Mouse (Mus musculus): ENCODE measurements around the gene Sugt1.

Sugt1 gene

DNA sequence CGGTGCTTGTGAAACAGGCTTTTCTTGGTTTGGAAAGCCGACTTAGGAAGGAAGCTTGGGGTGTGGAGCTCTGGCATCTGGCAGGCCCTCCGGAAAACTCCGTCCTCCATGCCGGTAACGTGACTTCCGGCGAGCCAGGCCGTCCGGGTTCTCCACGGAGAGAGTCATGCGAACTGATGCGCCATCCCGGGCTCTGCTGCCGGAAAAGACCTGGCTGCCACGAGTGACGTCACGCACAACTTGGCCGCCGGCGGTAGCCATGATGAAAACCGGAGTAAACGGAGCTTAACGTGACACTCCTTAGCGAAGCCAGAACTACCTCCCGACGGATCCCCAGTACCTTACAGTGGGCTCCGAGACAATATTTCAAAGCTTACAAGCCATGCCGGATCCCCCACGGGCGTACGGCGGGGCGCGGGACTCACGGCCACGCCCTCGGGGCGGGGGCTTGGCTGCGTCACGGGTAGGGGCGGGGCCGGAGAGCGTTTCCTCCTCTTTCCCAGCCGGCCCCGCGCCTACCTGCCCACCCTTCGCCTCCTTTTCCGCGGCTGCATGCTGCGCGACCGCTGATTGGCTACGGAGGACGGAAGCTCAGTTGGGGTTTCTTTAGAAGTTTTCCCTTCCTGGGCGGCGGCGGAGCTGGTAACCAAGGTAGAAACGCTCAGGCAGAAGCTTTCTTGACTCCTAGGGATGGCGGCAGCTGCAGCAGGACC, at the start of gene Sugt1:
Gene Sugt1 (plus strand): TSS at position 553 of the 713 bp plus-strand sequence.
- DNase-seq (ENCODE audit: inconsistent age in 2 of 2, low spot score in 1 of 2) = peak; percentile 98 to 99

DNA sequence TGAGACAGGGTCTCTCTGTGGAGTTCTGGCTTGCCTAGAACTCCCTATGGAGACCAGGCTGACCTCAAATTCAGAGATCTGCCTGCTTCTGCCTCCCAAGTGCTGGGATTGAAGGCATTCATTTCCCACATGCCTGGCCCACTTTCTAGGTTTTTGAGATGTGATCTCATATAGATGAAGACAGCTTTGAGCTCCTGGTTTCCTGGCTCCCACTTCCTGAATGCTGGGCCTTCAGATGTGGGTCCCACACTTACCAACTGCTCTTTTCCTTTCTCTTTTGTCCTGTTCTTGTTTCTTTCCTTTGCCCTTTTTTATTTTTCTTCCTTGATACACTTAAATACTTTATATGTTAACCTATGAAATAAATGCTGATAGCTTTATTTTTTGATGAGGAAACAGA, 49.6 kb upstream of the Sugt1 start:
- no peak for DNase-seq (ENCODE audit: inconsistent age in 2 of 2, low spot score in 1 of 2)

GRCm38 (mm10) chr14:79541606-79542005, 45.9 kb upstream of the Sugt1 start:
- no peak for DNase-seq (ENCODE audit: inconsistent age in 2 of 2, low spot score in 1 of 2)

DNA sequence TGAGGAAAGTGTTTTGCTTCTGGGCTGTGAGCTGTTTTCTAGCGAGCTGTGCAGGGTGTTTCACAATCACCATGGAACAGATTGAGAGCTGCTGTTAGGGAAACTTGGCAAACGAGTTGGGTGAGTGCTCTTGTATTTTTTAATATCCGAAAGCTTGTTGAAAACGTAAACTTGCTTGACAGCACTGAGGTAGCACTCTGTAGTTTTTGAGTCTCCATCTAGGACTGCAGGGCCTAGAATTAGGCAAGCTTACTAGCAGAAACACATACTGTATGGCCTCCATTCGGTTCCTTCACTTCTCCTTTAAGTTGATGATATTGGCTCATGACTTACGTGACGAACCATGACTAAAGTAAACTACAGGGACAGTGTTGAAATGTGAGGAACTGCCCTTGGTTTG, 38.1 kb upstream of the Sugt1 start:
- peak; percentile 22 to 81 for DNase-seq (ENCODE audit: inconsistent age in 2 of 2, low spot score in 1 of 2)

DNA sequence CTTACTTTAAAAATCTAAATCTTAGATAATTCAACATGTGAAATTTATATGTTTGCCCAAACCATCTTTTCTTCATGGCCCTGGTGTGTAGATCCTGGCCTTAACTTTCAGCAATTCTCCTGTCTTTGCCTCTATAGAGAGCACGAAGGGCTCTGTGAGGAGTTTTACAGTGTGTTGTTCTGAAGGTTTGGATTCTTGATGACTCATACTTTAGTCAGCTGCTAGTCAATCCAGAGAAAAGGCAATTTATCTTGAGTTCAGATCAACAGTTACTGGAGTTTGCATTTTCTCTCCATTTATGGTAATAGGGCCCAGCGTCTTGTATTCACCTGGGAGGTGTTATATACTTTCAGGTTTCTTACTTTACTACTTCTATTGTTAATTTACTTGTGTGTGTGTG, 35.6 kb upstream of the Sugt1 start:
- peak in 1 of 2 experiments; percentile 54 for DNase-seq (ENCODE audit: inconsistent age in 2 of 2, low spot score in 1 of 2)

DNA sequence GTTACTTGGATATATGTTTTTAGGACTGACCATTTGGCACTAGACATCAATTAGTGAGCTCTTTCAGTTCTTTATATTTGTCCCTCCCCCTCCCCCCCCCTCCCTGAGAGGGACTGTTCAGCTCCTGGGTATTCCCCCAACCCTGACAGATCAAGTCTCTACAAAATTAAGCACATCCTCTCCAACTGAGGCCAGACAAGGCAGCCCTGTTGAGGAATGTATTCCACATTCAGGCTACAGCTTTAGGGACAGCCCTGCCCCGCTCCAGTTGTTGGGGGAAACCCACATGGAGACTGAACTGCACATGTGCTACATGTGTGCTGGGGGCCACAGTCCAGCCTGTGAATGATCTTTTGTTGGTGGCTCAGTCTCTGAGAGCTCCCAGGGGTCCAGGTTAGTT, 34.6 kb upstream of the Sugt1 start:
- DNase-seq (ENCODE audit: inconsistent age in 2 of 2, low spot score in 1 of 2) = no peak

DNA sequence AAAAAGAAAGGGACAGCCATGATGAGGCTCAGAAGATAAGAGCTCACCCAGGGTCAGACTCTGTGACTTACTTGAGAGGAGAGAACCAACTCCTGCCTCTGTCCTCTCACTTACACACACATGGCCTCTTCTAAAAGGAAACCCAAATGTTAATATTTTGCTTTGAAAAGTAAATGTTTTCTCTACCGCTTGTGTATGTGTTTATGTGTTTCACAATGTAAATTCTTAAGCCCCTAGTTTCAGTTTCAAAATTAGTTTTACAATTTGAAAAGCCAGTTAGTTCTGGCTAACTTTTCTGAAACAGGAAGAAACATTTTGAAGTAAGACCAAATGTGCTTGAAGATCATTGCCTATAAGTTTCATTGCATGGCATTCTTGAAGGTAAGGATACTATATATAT, 29.7 kb upstream of the Sugt1 start:
- no peak for DNase-seq (ENCODE audit: inconsistent age in 2 of 2, low spot score in 1 of 2)

GRCm38 (mm10) chr14:79562745-79563144, 24.7 kb upstream of the Sugt1 start:
- DNase-seq (ENCODE audit: inconsistent age in 2 of 2, low spot score in 1 of 2) = peak; percentile 57 to 85

GRCm38 (mm10) chr14:79564784-79565183, 22.7 kb upstream of the Sugt1 start:
- no peak for DNase-seq (ENCODE audit: inconsistent age in 2 of 2, low spot score in 1 of 2)

GRCm38 (mm10) chr14:79573482-79574191, 13.9 kb upstream of the Sugt1 start:
- no peak for DNase-seq (ENCODE audit: inconsistent age in 2 of 2, low spot score in 1 of 2)

GRCm38 (mm10) chr14:79574361-79574760, 13.1 kb upstream of the Sugt1 start:
- DNase-seq (ENCODE audit: inconsistent age in 2 of 2, low spot score in 1 of 2) = no peak

DNA sequence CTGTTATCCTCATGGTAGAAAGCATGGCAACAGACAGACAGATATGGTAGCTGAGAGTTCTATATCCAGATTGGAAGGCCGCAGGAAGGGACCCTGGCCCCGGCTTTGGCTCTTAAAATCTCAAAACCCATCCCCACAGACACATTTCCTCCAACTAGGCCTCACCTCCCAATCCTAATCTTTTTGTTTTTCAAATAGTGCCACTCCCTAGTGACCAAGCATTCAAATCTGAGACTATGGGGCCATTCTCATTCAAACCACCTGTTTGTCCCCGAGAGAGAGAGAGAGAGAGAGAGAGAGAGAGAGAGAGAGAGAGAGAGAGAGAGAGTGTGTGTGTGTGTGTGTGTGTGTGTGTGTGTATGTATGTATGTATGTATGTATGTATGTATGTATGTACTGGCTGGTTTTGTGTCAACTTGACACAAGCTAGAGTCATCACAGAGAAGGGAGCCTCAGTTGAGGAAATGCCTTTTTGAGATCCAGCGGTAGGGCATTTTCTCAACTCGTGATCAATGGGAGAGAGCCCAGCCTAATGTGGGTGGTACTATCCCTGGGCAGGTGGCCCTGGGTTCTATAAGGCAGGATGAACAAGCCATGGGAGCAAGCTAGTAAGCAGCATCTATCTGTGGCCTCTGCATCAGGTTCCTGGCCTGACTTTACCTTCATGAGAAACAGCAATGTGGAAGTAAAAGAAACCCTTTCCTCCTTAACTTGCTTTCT, 3.8 kb upstream of the Sugt1 start:
- no peak for DNase-seq (ENCODE audit: inconsistent age in 2 of 2, low spot score in 1 of 2)

GRCm38 (mm10) chr14:79586499-79587138, 872 bp upstream of the Sugt1 start:
- DNase-seq (ENCODE audit: inconsistent age in 2 of 2, low spot score in 1 of 2) = no peak

DNA sequence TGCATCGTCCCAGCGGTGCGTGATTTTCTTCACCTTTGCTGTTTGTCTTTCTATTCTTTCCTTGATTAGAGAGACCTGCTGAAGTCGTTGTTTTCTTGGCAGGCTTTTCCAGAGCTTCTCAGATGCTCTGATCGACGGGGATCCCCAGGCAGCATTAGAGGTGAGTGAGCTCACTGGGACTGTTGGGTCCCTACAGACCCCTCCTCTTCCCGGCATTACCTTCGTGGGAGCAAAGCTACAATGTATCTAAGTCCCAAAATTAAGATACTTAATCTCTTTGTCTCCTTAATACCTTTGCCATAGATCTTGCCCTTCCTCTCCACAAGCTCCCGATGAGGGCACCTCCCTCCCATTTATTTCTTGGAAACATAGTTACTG, 350 bp downstream of the Sugt1 start:
- DNase-seq (ENCODE audit: inconsistent age in 2 of 2, low spot score in 1 of 2) = no peak

GRCm38 (mm10) chr14:79588534-79588951, 1.1 kb downstream of the Sugt1 start:
- DNase-seq (ENCODE audit: inconsistent age in 2 of 2, low spot score in 1 of 2) = peak; percentile 21 to 55

DNA sequence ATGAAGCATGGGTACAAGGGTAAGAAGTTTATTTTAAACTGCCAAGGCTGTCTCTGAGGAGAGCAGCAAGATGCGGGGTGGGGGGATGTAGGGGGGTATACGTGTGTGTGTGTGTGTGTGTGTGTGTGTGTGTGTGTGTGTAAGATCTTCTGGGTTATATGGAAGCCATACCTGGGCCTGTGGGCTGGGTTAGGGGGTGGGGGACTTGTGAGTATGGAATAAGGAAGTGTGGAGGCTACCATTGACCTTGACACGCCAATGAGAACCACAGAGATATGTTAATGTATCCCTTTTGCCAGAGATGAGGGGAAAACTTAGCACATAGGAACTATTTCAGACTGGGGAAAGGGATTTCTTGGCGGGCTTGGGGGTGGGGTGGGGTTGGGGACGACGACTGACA, 1.9 kb downstream of the Sugt1 start:
- no peak for DNase-seq (ENCODE audit: inconsistent age in 2 of 2, low spot score in 1 of 2)

DNA sequence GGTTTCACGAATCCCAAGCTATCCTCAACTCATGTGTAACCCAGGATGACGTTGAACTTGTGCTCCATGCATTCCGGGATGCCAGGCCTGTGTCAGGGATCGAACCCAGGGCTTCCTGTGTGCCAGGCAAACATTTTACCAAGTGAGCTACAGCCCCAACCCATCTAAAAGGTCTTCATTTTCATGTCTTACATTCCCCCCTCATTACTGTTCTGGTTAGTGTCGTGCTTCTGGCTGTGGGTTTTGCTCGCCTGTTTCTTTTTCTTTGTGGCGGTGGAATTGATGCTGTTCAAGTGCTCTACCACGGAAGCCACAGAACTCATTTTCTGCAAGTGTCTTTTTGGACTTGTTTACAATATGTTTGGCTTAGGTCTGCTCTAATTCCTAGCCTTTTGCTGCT, 3.4 kb downstream of the Sugt1 start:
- no peak for DNase-seq (ENCODE audit: inconsistent age in 2 of 2, low spot score in 1 of 2)

DNA sequence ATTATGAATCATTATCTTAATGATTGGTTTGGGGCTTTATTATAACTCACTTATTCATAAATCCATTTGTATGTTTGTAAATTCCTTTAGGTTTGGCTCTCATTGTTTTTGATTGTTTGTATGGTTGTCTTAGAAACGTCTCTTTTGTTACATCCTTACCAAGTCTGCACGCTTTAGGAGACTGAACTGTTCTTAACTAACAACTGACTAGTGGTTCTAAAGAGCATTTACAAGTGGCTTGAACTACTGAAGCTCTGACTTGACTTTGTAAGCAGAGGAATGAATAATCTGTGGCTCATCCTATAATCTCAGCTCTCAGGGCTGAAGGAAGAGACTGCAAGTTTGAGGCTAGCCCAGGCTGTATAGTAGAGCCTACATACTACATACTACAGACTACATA, 4.1 kb downstream of the Sugt1 start:
- DNase-seq (ENCODE audit: inconsistent age in 2 of 2, low spot score in 1 of 2) = no peak

- DNase-seq (ENCODE audit: inconsistent age in 2 of 2, low spot score in 1 of 2) = peak in 1 of 2 experiments; percentile 73
These were observed 6.6 kb downstream of the Sugt1 start for GRCm38 (mm10) chr14:79594069-79594468.

GRCm38 (mm10) chr14:79596602-79597001, 9.1 kb downstream of the Sugt1 start:
- no peak for DNase-seq (ENCODE audit: inconsistent age in 2 of 2, low spot score in 1 of 2)

DNA sequence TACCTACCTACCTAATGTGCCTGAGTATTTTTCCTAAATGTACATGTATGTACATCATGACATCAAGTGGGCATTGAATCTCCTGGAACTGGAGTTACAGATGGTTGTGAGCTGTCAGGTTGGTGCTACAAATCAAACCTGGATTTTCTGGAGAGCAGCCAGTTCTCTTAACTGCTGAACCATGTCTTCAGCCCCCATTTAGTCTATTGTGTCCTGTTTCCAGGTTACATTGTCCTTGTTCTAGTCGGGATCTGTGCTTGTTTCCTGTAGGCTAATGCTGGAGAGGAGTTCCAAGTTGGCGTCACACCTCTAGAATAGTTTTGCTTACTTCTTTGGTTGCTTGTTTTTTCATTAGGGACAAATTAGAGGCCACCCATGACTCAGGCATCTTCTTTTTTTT, 18.4 kb downstream of the Sugt1 start:
- DNase-seq (ENCODE audit: inconsistent age in 2 of 2, low spot score in 1 of 2) = no peak

DNA sequence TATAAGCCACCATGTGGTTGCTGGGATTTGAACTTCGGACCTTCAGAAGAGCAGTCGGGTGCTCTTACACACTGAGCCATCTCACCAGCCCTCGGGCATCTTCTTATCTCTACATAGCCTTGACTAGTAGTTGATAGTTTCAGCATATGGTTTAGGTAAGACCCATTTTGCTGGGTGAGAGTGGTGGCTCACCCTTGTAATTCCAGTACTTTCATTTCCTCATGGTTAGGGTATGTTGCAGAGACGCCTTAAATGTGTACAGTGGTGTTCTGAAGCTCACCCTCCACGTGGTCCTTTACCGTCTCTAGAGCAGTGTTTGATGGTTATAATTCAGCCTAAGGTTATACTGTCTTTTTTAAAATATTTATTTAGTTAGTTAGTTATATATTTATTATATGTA, 18.9 kb downstream of the Sugt1 start:
- no peak for DNase-seq (ENCODE audit: inconsistent age in 2 of 2, low spot score in 1 of 2)
